Mouse (Mus musculus) kidney, adult 9 months (tissue): ENCODE measurements around the gene Farp1.
"Not testable (repeated sequence)": the region's sequence is repeated elsewhere in the genome, so short reads cannot be mapped to it uniquely, and the experiment has no call there.

Source experiments
- DNase-seq: peaks from one replicate; pipeline ENCODE4 v3.0.0; 2022

The Farp1 gene

GRCm38 (mm10) chr14:121186402-121186894 is 151.4 kb downstream of the Farp1 start:
- DNase-seq, result no peak

GRCm38 (mm10) chr14:121189840-121190239 is 154.8 kb downstream of the Farp1 start:
- DNase-seq, result not testable (repeated sequence)

- DNase-seq, result no peak
Measured at GRCm38 (mm10) chr14:121190386-121190785, 155.4 kb downstream of the Farp1 start.

- DNase-seq, result no peak
Measured at GRCm38 (mm10) chr14:121191739-121192138, 156.7 kb downstream of the Farp1 start.

- DNase-seq, result no peak
Measured at GRCm38 (mm10) chr14:121192394-121192793, 157.4 kb downstream of the Farp1 start.

GRCm38 (mm10) chr14:121193981-121194380 is 159.0 kb downstream of the Farp1 start:
- no peak for DNase-seq

- DNase-seq, result no peak
Measured at GRCm38 (mm10) chr14:121198915-121199572, 164.0 kb downstream of the Farp1 start.

GRCm38 (mm10) chr14:121199789-121200188 is 164.8 kb downstream of the Farp1 start:
- DNase-seq, result no peak

- DNase-seq, result no peak
Measured at GRCm38 (mm10) chr14:121200353-121200752, 165.4 kb downstream of the Farp1 start.

GRCm38 (mm10) chr14:121201178-121201577 is 166.2 kb downstream of the Farp1 start:
- no peak for DNase-seq

GRCm38 (mm10) chr14:121205459-121205858 is 170.5 kb downstream of the Farp1 start:
- DNase-seq, result no peak

- no peak for DNase-seq
Measured at GRCm38 (mm10) chr14:121207441-121208158, 172.6 kb downstream of the Farp1 start.

- DNase-seq, result no peak
Measured at GRCm38 (mm10) chr14:121208159-121208515, 173.1 kb downstream of the Farp1 start.

- DNase-seq, result no peak
Measured at GRCm38 (mm10) chr14:121210318-121210717, 175.3 kb downstream of the Farp1 start.

GRCm38 (mm10) chr14:121213650-121214049 is 178.7 kb downstream of the Farp1 start:
- no peak for DNase-seq

- no peak for DNase-seq
Measured at GRCm38 (mm10) chr14:121214636-121215257, 179.7 kb downstream of the Farp1 start.

GRCm38 (mm10) chr14:121215817-121216216 is 180.8 kb downstream of the Farp1 start:
- no peak for DNase-seq

GRCm38 (mm10) chr14:121216672-121217071 is 181.7 kb downstream of the Farp1 start:
- no peak for DNase-seq

- DNase-seq, result peak; percentile 34
Measured at GRCm38 (mm10) chr14:121218620-121219019, 183.6 kb downstream of the Farp1 start.

- DNase-seq, result no peak
Measured at GRCm38 (mm10) chr14:121219226-121220039, 184.4 kb downstream of the Farp1 start.

GRCm38 (mm10) chr14:121220040-121220322 is 185.0 kb downstream of the Farp1 start:
- DNase-seq, result no peak

GRCm38 (mm10) chr14:121220723-121221122 is 185.7 kb downstream of the Farp1 start:
- peak; percentile 77 for DNase-seq

GRCm38 (mm10) chr14:121225804-121226203 is 190.8 kb downstream of the Farp1 start:
- no peak for DNase-seq
